Mouse (Mus musculus) kidney, embryonic 14.5 days (tissue): ENCODE results near the gene Kmt5c. TPM values are rescaled to one million over a fixed set of nuclear protein-coding genes. Genes with fewer than 3 reads are reported as not detected.

ENCODE experiments used
- ATAC-seq: fragments of 200-750 bp; cut with Nextera tagmentation; 2 replicates; pipeline ENCODE4 v1.8.0; 2017; ENCODE audit warnings: moderate number of reproducible peaks, mild to moderate bottlenecking, moderate TSS enrichment, moderate library complexity; ENCODE audit not compliant: low FRiP score, low TSS enrichment
- H3K27ac ChIP-seq: fragments of 300-500 bp; sonication (generic); 2 replicates; pipeline ENCODE4 v1.5.1; 2014; ENCODE audit warnings: low read depth, mild to moderate bottlenecking, low read length, moderate library complexity, mixed read lengths
- H3K27me3 ChIP-seq: fragments of 300-500 bp; sonication (generic); 2 replicates; pipeline ENCODE4 v1.6.1; 2014; ENCODE audit warnings: mild to moderate bottlenecking, low read length; ENCODE audit not compliant: control insufficient read depth, insufficient read depth
- H3K36me3 ChIP-seq: fragments of 300-500 bp; sonication (generic); 2 replicates; pipeline ENCODE4 v1.6.1; 2014; ENCODE audit warnings: low read length, mixed read lengths; ENCODE audit not compliant: control insufficient read depth, insufficient read depth
- H3K4me1 ChIP-seq: fragments of 300-500 bp; sonication (generic); 2 replicates; pipeline ENCODE4 v1.6.1; 2014; ENCODE audit warnings: low read length, mixed read lengths; ENCODE audit not compliant: control insufficient read depth, insufficient read depth
- H3K4me2 ChIP-seq: fragments of 300-500 bp; sonication (generic); replicated peaks from 2 replicates; pipeline ENCODE4 v1.6.1; 2014; ENCODE audit warnings: low read depth, mild to moderate bottlenecking, low read length
- H3K4me3 ChIP-seq: fragments of 300-500 bp; sonication (generic); 2 replicates; pipeline ENCODE4 v1.5.1; 2014; ENCODE audit warnings: mild to moderate bottlenecking, low read length
- H3K9ac ChIP-seq: fragments of 300-500 bp; sonication (generic); 2 replicates; pipeline ENCODE4 v1.6.1; 2014; ENCODE audit warnings: low read depth, mild to moderate bottlenecking, low read length, moderate library complexity
- H3K9me3 ChIP-seq: fragments of 300-500 bp; sonication (generic); 2 replicates; pipeline ENCODE4 v1.6.1; 2016; ENCODE audit warnings: low read length; ENCODE audit not compliant: control insufficient read depth
- WGBS: fragments of 180-500 bp; shearing (Covaris S2); extraction: QIAGEN DNeasy Blood & Tissue Kit; methylation state at CpG from one replicate; pipeline ENCODE4 v1.1.7; 2014; 5-methylcytosine and 5-hydroxymethylcytosine counted together
- polyA plus RNA-seq: library from polyadenylated mRNA; unstranded; fragments of >200 nt; fragmentation: Nextera tagmentation; extraction: Ambion mirVana; gene quantifications from 2 replicates; pipeline ENCODE4 v1.2.1, GENCODE M21; 2014

Kmt5c gene
- polyA plus RNA-seq, 1 experiment from 2014 or later = 69.2 TPM

GRCm38 (mm10) chr7:4741672-4742481, 2.0 kb downstream of the Kmt5c start:
- Histone ChIP-seq H3K27ac (peak overlapping the region; percentile 92; the same call in 1 of the 2 replicates), H3K9ac (peak overlapping the region; percentile 85)

GRCm38 (mm10) chr7:4742482-4742819, 2.5 kb downstream of the Kmt5c start:
- WGBS = 89% methylated on average over 6 of the region's 6 CpGs
- no peak for ATAC-seq
- peaks cover 26% of the 10 kb centered on the region for H3K4me1 ChIP-seq
- peak overlapping the region; percentile 25; the same call in 1 of the 2 replicates for H3K9ac ChIP-seq
- no peaks in the 10 kb centered on the region for H3K9me3 ChIP-seq
- no peak overlapping the region for H3K27ac ChIP-seq
- H3K36me3 ChIP-seq = peaks cover 29% of the 10 kb centered on the region
- no peaks in the 10 kb centered on the region for H3K27me3 ChIP-seq
- no peak overlapping the region for H3K4me3 ChIP-seq
- H3K4me2 ChIP-seq = 0 out of 2 replicates have a peak overlapping the region, but pooled peaks have one; percentile 4

More at GRCm38 (mm10) chr7:4741672-4742481, 2.0 kb downstream of the Kmt5c start:
- Histone ChIP-seq H3K9me3 (no peaks in the 10 kb centered on the region), H3K4me3 (peak overlapping the region; percentile 85; the same call in 1 of the 2 replicates), H3K4me2 (peak overlapping the region; percentile 75), H3K27me3 (no peaks in the 10 kb centered on the region), H3K4me1 (peaks cover 26% of the 10 kb centered on the region), H3K36me3 (peaks cover 26% of the 10 kb centered on the region)
- ATAC-seq = no peak
- WGBS = 82% methylated on average over 21 of the region's 21 CpGs

GRCm38 (mm10) chr7:4743354-4743753, 3.4 kb downstream of the Kmt5c start:
- no peaks in the 10 kb centered on the region for H3K9me3 ChIP-seq
- H3K4me2 ChIP-seq = no peak overlapping the region
- ATAC-seq = no peak
- H3K36me3 ChIP-seq = peaks cover 29% of the 10 kb centered on the region
- H3K4me1 ChIP-seq = peaks cover 26% of the 10 kb centered on the region
- no peaks in the 10 kb centered on the region for H3K27me3 ChIP-seq
- WGBS = 55% methylated on average over 2 of the region's 2 CpGs
- H3K4me3 ChIP-seq = no peak overlapping the region
- no peak overlapping the region for H3K9ac ChIP-seq
- no peak overlapping the region for H3K27ac ChIP-seq

GRCm38 (mm10) chr7:4744886-4745285, 5.0 kb downstream of the Kmt5c start:
- H3K27ac ChIP-seq = no peak overlapping the region
- no peaks in the 10 kb centered on the region for H3K9me3 ChIP-seq
- ATAC-seq = no peak
- H3K4me1 ChIP-seq = peaks cover 21% of the 10 kb centered on the region
- H3K4me2 ChIP-seq = no peak overlapping the region
- no peaks in the 10 kb centered on the region for H3K27me3 ChIP-seq
- H3K36me3 ChIP-seq = peaks cover 29% of the 10 kb centered on the region
- no peak overlapping the region for H3K4me3 ChIP-seq
- WGBS = 97% methylated on average over 6 of the region's 6 CpGs
- H3K9ac ChIP-seq = no peak overlapping the region

GRCm38 (mm10) chr7:4746326-4746980, 6.5 kb downstream of the Kmt5c start:
- Histone ChIP-seq H3K9ac (no peak overlapping the region), H3K9me3 (no peaks in the 10 kb centered on the region), H3K4me2 (no peak overlapping the region), H3K36me3 (peaks cover 29% of the 10 kb centered on the region), H3K4me1 (peaks cover 16% of the 10 kb centered on the region), H3K27me3 (no peaks in the 10 kb centered on the region), H3K4me3 (no peak overlapping the region), H3K27ac (no peak overlapping the region)
- WGBS = 91% methylated on average over 22 of the region's 22 CpGs
- no peak for ATAC-seq

- H3K9ac ChIP-seq = no peak overlapping the region
- no peaks in the 10 kb centered on the region for H3K9me3 ChIP-seq
- H3K36me3 ChIP-seq = peaks cover 25% of the 10 kb centered on the region
- no peak overlapping the region for H3K4me2 ChIP-seq
- peaks cover 13% of the 10 kb centered on the region; the same call in 1 of the 2 replicates for H3K4me1 ChIP-seq
- no peaks in the 10 kb centered on the region for H3K27me3 ChIP-seq
- no peak overlapping the region for H3K4me3 ChIP-seq
- no peak overlapping the region for H3K27ac ChIP-seq
- WGBS = 77% methylated on average over 9 of the region's 9 CpGs
- ATAC-seq = no peak
Observed at GRCm38 (mm10) chr7:4747156-4747899, 7.4 kb downstream of the Kmt5c start.

GRCm38 (mm10) chr7:4748321-4748720, 8.4 kb downstream of the Kmt5c start:
- Histone ChIP-seq H3K36me3 (peaks cover 20% of the 10 kb centered on the region), H3K4me2 (no peak overlapping the region), H3K27me3 (no peaks in the 10 kb centered on the region), H3K4me3 (no peak overlapping the region), H3K4me1 (peaks cover 9% of the 10 kb centered on the region; the same call in 1 of the 2 replicates), H3K27ac (no peak overlapping the region), H3K9ac (no peak overlapping the region), H3K9me3 (no peaks in the 10 kb centered on the region)
- ATAC-seq = no peak
- WGBS = 75% methylated on average over 4 of the region's 4 CpGs

- no peak overlapping the region for H3K9ac ChIP-seq
- WGBS = 89% methylated on average over 2 of the region's 2 CpGs
Observed at GRCm38 (mm10) chr7:4749169-4749568, 9.3 kb downstream of the Kmt5c start.

More at GRCm38 (mm10) chr7:4749169-4749568, 9.3 kb downstream of the Kmt5c start:
- peaks cover 18% of the 10 kb centered on the region for H3K36me3 ChIP-seq
- H3K9me3 ChIP-seq = no peaks in the 10 kb centered on the region
- H3K4me2 ChIP-seq = no peak overlapping the region
- no peak for ATAC-seq
- H3K4me3 ChIP-seq = no peak overlapping the region
- H3K27me3 ChIP-seq = no peaks in the 10 kb centered on the region
- no peak overlapping the region for H3K27ac ChIP-seq
- peaks cover 9% of the 10 kb centered on the region; the same call in 1 of the 2 replicates for H3K4me1 ChIP-seq
